Mouse (Mus musculus) megakaryocyte, embryonic 14.5 days (primary cell): ENCODE measurements around the gene Csdc2.

Experiments used
- FLI1 ChIP-seq: IDR thresholded peaks from 2 replicates; pipeline ENCODE4 v1.6.1; 2012; ENCODE audit warnings: low read length, inconsistent platforms, mixed read lengths
- GATA1 ChIP-seq: IDR thresholded peaks from 3 replicates; pipeline ENCODE4 v1.6.1; 2012; ENCODE audit warnings: mixed read lengths, low read length, inconsistent platforms, borderline replicate concordance

DNA sequence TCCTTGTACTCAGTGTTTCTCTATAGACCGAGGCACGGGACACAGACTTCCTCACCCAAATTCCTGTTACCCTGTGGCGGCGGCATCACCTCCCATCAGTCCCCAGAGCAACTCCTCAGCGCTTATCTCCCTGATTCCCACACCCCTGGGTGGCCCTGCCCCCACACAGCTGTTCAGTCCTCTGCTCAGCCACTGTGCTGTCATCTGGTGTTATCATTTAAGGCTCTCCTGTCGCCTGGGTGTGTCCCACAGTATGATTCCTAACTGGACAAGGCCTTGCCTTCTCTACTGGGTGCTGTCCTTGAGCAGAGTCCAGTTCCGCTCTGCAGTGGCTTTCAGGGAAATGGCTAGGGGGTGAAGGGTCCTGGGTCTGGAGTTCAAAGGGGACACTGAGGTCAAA is 54.0 kb downstream of the Csdc2 start:
- TF ChIP-seq GATA1 (no peak), FLI1 (no peak)
